Mouse (Mus musculus) bone marrow macrophage, adult 2 months (primary cell): Measurements from ENCODE around the gene Lrfn1.

Source experiments
- CTCF ChIP-seq: IDR thresholded peaks from 2 replicates; pipeline ENCODE4 v1.5.1; 2012; ENCODE audit warnings: low read depth, mild to moderate bottlenecking, low read length, moderate library complexity
- POLR2A ChIP-seq: IDR thresholded peaks from 2 replicates; pipeline ENCODE4 v1.6.1; 2012; ENCODE audit warnings: mild to moderate bottlenecking, low read depth, low read length, borderline replicate concordance

DNA sequence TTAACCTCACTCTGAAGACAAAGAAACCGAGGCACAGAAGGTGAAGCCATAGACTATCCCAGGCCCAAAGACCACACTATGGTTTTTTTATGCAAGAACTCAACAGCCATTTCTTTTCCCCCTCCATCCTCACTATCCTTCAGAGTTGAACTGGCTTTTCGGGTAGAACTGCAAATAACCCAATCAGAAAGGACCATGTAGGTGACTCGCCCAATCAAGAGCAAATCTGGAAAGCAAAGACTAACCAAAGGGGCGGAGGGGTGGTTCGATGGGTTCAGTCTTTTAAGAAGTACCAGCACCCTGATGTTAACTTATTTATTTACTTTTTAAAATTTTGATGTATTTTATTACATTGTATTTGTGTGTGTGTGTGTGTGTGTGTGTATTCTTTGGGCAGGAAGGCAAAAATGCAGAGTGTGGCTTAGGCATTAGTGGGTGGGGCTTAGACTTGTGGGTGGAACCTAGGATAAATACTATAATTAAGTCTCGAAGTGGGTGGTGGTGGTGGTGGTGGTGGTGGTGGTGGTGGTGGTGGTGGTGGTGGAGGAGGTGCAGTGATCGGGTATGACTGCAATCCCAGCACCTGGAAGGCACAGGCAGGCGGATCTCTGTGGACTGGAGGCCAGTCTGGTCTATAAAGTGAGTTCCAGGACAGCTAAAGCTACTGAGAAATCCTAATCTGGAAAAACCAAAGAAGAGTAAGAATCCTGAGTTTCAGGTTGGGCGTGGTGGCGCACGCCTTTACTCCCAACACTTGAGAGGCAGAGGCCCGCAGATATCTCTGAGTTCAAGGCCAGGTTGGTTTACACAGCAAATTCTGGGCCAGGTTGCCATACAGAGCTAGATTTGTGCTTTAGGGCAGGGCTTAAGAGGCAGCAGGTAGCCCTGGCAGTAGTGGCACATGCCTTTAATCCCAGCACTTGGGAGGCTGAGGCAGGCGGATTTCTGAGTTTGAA is 3.6 kb upstream of the Lrfn1 start:
- TF ChIP-seq CTCF, result no peak
- TF ChIP-seq POLR2A, result no peak
